Mouse (Mus musculus): Measurements from ENCODE around the gene Smim15.

Gene Smim15

DNA sequence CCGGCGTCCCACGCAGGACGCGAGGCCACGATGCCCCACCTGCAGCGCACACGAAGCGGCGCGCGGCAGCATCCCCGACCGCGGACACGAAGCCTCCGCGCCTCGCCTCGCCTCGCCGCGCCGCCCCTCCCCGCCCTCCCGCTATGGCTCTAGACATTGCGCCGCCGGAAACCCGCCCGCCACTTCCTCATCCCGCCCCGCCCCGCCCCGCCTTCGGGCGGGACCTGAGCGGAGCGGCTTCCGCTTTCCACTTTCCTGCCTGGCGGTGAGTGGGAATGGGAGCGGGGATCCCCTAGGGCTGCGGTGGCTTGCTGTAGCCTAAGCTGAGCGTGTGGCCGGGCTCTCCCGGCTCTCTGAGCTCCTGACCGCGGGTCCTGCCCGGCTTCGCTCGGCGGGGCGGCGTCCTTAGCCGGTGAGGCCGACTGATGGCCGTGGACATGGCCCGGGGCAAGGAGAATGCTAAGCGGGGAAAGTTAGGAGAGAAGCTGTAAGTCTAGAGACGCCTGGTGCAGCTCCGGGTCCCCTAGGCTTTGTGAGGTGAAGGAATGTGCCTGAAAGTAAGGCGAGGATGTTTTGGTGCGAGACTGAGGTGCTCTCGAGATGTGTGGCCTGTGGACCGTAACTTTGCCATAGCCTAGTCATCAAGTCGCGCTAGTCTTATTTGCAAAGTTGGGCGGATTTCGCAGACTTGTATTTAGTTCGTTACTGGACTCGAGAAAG lies at the start of gene Smim15:
Smim15 (plus strand) TSS at position 225 of the 720 bp plus-strand sequence.
- in situ Hi-C loops (cut with MboI; ENCODE audit: low sequenced_read_pairs): no loop called here

DNA sequence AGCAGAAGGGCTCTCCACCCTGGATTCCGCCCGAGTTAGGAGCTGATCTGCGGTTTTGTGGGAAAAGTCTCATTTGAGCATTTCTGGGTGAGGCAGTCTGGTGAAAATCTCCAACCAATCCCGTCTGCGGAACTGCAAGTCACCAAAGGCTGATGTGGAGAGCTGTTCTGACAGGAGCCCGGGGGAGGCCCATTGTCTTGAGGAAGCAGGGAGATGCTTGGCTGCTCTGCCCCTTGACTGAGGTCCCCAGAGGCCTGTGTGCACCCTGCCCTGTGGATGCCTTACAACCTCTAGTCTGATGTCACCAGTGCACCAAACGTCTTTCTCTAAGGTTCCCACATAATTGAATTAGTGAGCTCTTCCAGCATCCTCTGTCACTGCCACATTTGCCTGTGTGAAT lies 49.0 kb upstream of the Smim15 start:
- in situ Hi-C loops (cut with MboI; ENCODE audit: low sequenced_read_pairs): no loop called here

DNA sequence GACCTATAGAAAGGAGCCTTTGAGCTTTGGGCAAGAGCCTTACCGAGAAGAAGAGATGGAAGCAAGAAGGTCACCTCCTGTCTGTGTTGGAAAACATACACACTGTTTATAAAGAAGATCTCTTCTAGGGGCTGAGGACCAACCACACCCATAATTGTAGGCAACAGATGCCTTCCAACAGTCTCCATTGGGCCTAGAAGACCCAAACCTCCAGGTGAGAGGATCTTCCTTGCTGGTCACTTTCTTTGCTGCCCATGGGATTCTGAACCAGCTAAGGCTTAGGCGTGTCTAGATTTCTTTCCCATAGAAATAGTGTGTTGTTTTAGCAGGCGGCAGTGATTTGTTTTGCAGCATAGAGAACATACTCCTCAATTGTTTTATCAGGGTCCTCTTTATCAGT lies 47.9 kb upstream of the Smim15 start:
- in situ Hi-C loops (cut with MboI; ENCODE audit: low sequenced_read_pairs): no loop called here

DNA sequence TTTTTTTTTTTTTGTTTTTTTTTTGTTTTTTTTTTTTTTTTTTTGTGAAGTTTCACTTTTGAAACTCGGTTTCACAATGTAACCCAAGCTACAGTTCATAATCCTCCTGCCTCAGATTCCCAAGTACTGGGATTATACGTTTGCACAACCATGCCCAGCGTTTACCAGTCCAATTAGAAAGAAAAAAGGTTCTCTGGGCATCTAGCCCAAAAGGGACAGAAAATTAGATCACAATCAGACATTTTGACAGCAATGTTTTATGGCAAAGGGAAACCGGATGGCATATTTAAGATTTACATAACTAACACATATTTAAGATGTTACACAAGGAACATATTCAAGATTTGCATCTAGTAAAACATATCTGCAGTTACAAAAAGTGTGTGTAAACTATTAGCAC lies 36.4 kb upstream of the Smim15 start:
- in situ Hi-C loops (cut with MboI; ENCODE audit: low sequenced_read_pairs): no loop called here

DNA sequence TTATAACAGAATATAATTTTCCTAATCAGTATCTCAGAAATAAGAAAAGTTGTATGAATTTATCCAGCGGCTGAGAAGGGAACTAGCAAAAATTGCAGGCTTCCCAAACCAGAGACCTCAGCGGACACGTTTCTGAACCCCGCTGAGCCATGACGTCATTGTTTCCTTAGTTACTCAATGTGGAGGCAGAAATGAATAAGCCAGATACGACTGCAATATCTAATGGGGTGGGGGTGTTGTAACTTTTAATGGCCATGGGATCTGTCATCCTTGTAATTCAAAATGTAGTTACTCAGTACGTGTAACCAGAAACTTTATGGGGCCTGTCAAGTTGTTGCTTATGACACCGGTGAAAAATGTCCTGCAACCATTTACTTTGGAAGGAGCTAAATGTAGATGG lies 31.1 kb upstream of the Smim15 start:
- in situ Hi-C loops (cut with MboI; ENCODE audit: low sequenced_read_pairs): no loop called here

DNA sequence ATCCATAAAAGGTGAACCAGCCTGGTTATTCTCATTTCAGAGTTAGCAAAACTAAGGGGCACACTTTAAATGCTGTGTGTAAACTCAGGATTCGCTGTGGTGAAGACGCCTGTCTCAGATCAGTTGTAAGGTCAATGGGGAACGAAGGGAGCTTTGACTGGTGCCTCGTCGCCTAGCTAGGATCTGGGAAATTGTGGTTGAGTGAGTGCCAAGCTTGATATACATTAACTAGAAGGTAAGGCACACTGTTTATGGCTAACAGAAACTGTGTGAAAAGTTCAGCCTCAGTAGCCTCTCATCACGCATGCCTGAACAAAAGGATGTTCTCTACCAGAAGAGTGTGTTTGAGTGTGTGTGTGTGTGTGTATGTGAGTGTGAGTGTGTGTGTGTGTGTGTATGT lies 30.4 kb upstream of the Smim15 start:
- in situ Hi-C loops (cut with MboI; ENCODE audit: low sequenced_read_pairs): no loop called here

DNA sequence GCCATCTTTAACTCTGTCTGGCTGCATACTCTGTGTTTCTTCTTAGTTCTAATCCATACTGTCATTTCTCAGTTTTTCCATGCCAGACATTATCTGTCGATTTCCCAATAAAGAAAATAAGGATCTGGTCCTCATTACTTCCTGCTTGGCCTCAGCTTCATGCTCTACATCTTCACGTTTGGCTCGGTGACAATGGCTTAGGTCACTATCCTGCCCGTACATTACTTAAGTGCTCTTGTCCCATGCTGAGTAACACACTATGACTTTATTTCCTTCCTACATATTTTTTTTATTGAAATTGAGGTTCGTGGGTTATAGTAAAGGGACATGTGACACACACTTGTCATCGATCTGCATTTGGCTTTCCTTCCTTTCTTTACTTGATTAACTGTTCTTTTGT lies 29.1 kb upstream of the Smim15 start:
- in situ Hi-C loops (cut with MboI; ENCODE audit: low sequenced_read_pairs): no loop called here

DNA sequence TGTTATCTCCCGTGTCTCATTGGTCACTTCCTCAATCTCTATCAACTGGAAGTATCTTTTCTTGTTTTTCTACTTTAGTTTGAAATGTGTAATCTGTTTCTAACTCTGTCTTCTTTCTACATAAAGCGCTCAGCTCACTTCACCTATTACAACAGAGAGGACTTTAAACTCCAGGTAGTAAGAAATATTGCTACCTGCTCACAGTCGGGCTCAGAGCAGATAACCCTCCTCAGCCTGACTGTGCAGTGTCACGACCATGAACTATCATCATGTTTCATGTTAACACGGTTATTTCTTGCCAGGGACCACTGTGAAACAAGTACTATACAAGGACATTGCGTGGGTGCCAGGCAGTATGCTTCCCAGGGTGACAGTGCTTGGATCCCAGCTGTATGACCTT lies 26.9 kb upstream of the Smim15 start:
- in situ Hi-C loops (cut with MboI; ENCODE audit: low sequenced_read_pairs): no loop called here

DNA sequence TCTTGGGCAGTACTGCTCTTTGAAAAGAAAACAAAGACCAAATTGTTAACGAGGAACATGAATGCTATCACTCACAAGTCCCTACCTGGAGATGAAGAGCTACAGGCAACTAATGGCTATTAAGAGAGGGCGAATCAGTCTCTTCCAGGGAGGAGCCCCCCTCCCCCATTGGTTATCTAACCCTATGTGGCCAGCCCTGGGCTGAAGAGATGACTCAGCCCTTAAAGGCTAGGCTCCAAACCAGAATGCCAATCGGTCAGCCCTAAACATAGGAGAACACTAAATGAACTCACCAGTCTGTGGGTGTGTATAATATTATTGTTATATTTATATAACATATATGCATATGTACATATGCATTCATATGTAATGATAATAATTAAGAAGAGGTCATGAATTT lies 18.4 kb upstream of the Smim15 start:
- in situ Hi-C loops (cut with MboI; ENCODE audit: low sequenced_read_pairs): no loop called here

DNA sequence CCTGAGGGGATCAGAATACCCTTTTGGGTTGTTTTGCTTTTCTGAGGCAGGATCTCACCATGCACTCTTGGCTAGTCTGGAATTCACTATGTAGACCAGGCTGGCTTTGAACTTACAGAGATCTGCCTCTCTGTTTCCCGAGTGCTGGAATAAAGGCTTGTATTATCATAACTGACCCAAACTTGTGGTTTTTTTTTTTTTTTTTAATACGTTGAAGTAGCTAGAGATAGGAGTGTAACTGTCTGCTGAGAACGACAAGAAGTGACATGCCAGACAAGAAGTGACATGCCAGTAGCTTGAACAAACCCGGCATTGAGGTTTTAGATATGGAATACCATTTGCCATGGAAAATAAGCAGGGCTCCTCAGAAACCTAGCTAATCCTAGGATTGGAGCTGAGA lies 11.5 kb upstream of the Smim15 start:
- in situ Hi-C loops (cut with MboI; ENCODE audit: low sequenced_read_pairs): no loop called here

DNA sequence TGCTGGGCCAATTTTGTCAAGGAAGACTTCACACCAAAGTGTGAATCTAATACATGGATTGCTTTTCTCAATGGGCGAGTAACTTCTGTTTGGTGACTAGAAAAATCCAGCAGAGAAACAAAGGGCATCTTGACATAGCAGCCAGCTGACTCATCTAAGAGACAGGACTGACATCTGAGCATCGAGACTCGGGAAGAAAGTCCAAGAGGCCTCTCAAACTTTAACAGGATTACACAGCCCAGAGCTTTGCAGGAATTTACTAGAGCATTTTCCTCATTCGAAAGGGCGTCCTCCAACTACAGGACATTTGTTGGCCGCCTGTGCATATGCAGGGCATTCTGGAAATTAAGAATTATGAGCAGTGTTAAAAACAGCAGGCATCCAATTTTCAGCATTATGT lies 4.9 kb upstream of the Smim15 start:
- in situ Hi-C loops (cut with MboI; ENCODE audit: low sequenced_read_pairs): no loop called here

DNA sequence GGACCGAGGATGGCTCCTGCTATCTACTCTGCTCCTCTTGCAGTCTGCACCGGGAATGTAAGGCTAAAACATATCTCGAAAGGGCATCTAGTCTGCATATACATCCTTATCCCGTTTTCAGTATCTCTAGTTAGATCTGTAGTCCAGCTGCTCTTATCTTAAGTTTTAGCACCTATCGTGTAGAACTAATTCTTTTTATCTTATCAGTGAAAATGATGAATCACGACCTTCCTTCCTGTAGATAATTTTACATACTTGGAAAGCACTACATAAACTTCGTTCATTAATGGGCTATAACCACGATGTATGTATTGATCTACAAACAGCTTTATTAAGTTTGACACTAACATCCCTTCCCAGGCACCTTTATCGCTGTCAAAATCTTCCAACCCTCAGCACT lies 4.3 kb upstream of the Smim15 start:
- in situ Hi-C loops (cut with MboI; ENCODE audit: low sequenced_read_pairs): no loop called here

DNA sequence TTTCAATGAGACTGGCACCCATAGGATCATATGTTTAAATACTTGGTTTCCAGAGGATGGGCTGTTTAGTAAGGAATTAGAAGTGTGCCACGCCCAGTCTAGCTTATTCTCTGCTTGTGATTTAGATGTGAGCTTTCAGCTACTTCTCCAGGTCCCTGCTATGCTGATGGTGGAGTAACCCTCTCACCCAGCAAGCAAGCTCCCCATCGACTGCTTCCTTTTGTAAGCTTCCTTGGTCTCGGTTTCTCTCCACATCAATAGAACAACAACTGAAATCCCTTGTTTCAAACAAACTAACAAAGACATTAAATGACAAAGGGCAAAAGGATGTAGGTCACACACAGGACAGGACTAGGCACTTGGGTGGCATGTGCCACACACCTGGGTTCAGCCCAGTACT lies 3.8 kb upstream of the Smim15 start:
- in situ Hi-C loops (cut with MboI; ENCODE audit: low sequenced_read_pairs): no loop called here

DNA sequence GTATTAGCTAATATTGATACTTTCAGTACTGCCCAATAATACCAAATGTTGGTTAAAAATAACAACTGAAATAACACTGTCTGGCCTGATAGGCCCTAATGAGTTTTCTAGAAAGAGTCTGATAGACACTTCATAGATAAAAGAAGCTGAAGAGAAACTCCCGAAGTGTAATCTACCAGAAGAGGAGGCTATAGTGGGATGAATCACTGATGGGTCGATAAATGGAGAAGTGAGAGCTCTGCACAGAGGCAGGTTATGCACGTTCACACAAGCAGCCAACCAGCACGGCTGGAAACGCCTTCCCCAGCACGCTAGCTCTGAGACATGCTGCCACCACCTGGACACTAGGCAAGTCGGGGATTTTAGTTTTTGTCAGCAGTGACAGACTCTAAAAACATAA lies 2.9 kb upstream of the Smim15 start:
- in situ Hi-C loops (cut with MboI; ENCODE audit: low sequenced_read_pairs): no loop called here

DNA sequence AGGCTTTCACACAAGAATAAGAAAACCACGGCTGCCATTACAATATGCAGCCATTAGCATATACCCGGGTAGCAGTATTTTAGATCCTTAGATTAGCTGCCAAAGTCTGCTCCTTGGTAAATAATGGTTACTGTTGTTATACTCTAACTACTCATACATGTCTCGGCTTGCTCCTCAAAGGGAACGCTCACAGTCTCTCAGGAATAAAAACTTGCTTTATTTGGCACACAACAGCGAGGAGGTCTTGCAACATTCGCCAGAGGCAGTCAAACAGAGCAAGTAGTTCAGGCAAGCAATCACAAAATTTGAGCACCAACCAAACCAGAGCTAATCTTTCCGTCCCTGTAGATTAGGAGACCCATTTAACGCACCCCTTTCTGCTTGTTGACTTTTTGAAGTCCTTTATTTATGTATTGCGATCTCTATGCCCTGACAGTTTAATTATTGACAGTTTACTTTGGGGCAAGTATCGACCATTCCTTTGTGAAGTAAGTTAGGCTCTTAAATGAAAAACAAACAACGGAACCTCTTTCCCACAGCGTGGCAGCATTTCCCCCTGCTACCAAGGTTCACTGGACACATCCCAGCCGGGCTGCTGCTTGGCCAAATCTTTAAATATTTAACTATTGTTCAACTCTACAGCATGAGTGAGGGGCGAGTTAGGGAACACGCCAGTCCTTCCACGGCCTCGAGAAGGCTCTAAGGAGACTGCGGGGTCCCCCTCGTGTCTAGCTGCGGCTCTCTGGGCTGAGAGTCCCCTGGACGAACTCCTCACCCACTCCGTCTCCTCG lies 620 bp upstream of the Smim15 start:
- in situ Hi-C loops (cut with MboI; ENCODE audit: low sequenced_read_pairs): no loop called here

DNA sequence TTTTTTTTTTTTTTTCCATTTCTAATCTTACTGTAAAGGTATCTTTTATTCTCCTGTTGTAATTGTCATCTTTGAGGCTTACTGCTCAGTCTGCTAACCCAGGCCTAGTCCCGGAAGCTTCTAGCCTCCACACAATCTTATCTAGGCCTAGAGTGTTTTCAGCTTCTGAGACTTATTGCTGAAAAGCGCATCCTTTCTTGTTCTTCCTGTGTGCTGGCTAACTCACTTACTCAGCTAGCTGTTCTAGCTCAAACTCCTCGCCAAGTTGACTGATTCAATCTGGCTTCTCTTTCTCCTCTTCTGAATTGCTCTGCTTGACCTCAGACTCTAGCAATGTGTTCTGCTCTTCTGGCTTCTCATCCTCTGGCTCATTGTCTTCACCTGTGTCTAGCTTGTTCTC lies 1.4 kb downstream of the Smim15 start:
- in situ Hi-C loops (cut with MboI; ENCODE audit: low sequenced_read_pairs): no loop called here

DNA sequence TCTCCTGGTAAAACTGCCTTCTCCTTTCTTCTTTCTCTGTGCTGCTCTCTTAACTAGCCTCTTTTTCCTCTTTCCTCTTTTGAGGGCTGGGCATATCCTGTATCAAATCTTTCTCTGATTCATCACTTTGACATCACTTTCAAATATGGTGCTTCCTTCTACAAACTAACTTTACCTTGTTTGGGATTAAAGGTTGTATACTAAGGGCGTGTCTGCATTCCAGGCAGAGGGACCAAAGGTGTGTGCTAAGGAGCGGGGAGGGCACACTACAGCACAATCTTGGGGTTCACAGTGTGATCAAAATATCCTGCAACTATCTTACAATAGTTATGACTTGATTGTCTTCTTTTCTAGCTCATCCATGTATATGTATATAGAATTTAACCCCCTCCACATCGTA lies 1.8 kb downstream of the Smim15 start:
- in situ Hi-C loops (cut with MboI; ENCODE audit: low sequenced_read_pairs): no loop called here

DNA sequence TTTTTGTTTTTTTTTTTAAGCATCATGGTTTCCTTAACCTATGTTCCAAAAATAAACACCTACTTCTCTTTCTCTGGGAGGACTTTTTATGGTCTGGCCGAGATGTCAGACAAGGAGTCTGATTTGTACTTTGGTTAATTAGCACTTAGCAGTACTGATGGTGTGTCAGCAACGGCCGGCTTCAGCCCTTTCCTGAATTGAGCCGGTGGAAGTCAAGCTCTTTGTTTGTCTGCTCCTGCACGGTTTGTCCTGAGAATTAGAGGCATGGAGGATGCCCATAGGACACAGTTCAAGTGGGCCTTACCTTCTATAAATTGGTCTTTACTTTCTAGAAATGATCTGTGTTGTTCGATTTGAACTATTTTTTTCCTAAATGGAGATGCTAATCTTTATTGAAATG lies 2.6 kb downstream of the Smim15 start:
- in situ Hi-C loops (cut with MboI; ENCODE audit: low sequenced_read_pairs): no loop called here

DNA sequence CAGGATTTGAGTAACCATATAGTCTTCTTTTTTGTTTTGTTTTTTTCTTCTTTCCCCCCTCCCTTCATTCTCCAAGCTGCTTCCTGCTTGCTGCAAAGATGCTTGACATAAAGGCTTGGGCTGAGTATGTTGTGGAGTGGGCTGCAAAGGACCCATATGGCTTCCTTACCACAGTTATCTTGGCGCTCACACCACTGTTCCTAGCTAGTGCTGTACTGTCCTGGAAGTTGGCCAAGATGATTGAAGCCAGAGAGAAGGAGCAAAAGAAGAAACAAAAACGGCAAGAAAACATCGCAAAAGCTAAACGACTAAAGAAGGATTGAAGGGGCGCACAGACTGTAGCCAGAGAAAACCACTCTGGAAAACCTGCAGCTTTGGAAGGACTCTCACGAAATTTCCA lies 3.1 kb downstream of the Smim15 start:
- in situ Hi-C loops (cut with MboI; ENCODE audit: low sequenced_read_pairs): no loop called here

DNA sequence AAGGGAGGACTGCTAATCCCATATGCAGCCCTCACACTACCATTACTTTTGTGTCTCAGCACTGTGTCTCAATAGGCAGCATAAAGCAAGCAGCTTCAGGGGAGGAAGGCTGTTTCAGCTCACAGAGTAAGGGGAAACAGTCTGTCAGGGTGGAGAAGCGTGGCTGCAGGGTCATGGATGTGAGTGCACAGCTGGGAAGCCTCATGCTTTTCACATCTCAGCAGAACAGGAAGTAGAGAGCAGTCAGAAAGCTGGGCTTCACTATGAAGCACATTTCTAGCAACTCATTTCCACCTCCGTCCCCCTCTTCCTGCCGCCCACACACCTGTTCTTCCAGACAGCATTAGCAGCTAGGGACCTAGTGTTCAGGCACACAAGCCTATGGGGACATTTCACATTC lies 12.7 kb downstream of the Smim15 start:
- in situ Hi-C loops (cut with MboI; ENCODE audit: low sequenced_read_pairs): no loop called here

DNA sequence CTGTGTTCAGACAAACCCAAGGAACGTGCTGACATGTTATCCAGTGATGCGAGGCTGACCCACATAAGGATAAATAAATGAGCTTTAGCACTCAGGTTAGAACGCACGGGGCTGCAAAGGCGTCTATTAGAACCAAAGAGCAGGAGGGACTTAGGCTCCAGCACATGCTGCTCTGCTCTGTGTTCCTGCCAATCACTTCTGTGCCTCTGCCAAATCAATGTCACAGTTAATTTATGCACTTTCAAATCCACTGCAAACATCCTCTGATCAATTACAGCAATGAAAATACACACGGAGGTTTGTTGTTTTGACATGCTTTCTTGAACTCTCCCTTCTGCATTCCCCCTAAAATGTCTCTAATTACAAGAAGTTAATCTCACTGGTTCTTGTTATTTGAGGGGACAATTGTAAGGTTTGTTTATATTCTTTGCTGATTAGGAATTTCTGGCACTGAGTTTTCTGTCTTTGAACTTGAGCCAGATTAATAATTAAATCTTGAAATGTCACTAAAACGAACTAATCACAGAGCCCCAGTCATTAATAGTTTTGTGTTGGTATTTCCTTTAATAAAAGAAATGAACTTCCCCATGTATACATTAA lies 16.1 kb downstream of the Smim15 start:
- in situ Hi-C loops (cut with MboI; ENCODE audit: low sequenced_read_pairs): no loop called here

DNA sequence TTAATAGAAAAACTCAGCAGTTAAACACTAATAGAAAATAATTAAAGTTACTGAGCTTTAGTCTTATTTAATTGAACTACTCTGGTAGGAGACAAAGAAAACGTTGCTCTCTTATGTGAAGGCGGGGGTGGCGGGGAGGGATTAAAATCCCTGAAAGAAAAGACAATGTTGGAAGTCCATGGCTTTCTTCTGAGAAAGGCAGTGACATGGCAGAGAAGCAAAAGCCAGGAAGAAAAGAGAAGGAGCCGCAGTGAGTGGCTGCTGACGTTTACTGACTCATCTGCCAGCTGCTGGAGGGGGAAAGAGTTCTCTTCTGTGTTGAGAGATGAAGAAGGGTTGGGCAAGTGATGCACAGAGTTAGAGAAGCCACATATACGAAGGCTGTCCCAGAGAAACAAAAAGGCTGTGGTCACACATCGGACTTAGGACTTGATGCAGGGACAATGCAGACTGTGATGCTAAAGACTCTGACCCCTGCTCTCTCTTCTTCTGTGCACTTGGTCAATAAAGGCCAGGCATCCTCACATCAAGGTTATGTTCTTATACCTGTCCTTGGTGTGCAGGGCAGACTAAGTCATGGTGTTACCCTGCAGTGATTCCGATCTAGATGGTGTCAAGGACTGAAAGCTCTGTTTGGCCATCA lies 16.8 kb downstream of the Smim15 start:
- in situ Hi-C loops (cut with MboI; ENCODE audit: low sequenced_read_pairs): no loop called here

Measured in CH12F3 (cell line).